Mouse (Mus musculus): ENCODE results near the gene Dnmbp. TPM values are rescaled to one million over a fixed set of nuclear protein-coding genes. Genes with fewer than 3 reads are reported as not detected.

Gene Dnmbp
- total and polyA plus RNA-seq, 3 experiments, result 0.07 to 0.33 TPM; not detected in 1

GRCm38 (mm10) chr19:43877364-43877763 lies 62.6 kb downstream of the Dnmbp start:
- H3K9me3 ChIP-seq (replicated peaks), result peaks cover 2% of the 10 kb centered on the region; the same call in 1 of the 2 replicates
- ATAC-seq (ENCODE audit: extremely low read depth, insufficient number of reproducible peaks, low FRiP score, poor library complexity, severe bottlenecking), result no peak
- H3K36me3 ChIP-seq (replicated peaks), result no peaks in the 10 kb centered on the region
- peaks cover 8% of the 10 kb centered on the region for H3K27me3 ChIP-seq (ENCODE audit: insufficient read depth, low read length)
- no peaks in the 10 kb centered on the region for H3K4me1 ChIP-seq (ENCODE audit: insufficient read depth, low read depth, low read length)
- no peak overlapping the region for H3K4me3 ChIP-seq (ENCODE audit: low read depth, low read length)
- TF ChIP-seq POLR2AphosphoS5 (IDR thresholded peaks at IDR 0.05; ENCODE audit: insufficient replicate concordance, low read depth, low read length), result no peak
- TF ChIP-seq GATA2 (IDR thresholded peaks at IDR 0.05; ENCODE audit: borderline replicate concordance, low read depth, low read length), result no peak
- DNase-seq (ENCODE audit: low spot score), result no peak

- no peak for ATAC-seq (ENCODE audit: extremely low read depth, insufficient number of reproducible peaks, low FRiP score, poor library complexity, severe bottlenecking)
- H3K9me3 ChIP-seq (replicated peaks), result no peaks in the 10 kb centered on the region
- peaks cover 8% of the 10 kb centered on the region for H3K27me3 ChIP-seq (ENCODE audit: insufficient read depth, low read length)
- H3K4me3 ChIP-seq (ENCODE audit: low read depth, low read length), result no peak overlapping the region
- DNase-seq (ENCODE audit: low spot score), result no peak
- H3K36me3 ChIP-seq (replicated peaks), result no peaks in the 10 kb centered on the region
- H3K4me1 ChIP-seq (ENCODE audit: insufficient read depth, low read depth, low read length), result no peaks in the 10 kb centered on the region
- no peak for TF ChIP-seq CTCF (IDR thresholded peaks at IDR 0.05; ENCODE audit: low read depth, low read length)
Measured at GRCm38 (mm10) chr19:43875996-43876395, 64.0 kb downstream of the Dnmbp start.

DNA sequence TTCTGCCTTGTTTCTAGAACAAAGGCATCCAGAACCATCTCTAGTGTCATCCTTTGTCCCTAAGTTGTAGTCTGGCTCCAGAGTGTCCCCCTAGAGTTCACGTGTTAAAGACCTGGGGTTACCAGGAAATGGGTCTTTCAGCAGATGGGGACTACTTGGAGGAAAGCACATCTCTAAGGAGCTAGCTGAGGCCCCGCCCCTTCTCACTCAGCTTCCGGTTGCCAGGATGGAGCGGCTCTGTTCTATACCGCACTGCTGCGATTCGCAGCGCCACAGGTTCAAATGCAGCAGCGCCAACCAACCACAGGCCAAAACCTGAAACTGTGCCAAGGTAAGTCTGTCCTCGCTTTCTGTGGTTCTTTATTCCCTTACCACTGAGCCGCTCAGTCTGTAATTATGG lies 65.6 kb downstream of the Dnmbp start:
- Histone ChIP-seq H3K9me3 (replicated peaks) (no peaks in the 10 kb centered on the region), H3K4me3 (ENCODE audit: low read depth, low read length) (no peak overlapping the region), H3K36me3 (replicated peaks) (no peaks in the 10 kb centered on the region), H3K27me3 (ENCODE audit: insufficient read depth, low read length) (peaks cover 4% of the 10 kb centered on the region), H3K4me1 (ENCODE audit: insufficient read depth, low read depth, low read length) (no peaks in the 10 kb centered on the region)
- DNase-seq (ENCODE audit: low spot score) (no peak), ATAC-seq (ENCODE audit: extremely low read depth, insufficient number of reproducible peaks, low FRiP score, poor library complexity, severe bottlenecking) (no peak)
- TF ChIP-seq GATA1 (IDR thresholded peaks at IDR 0.05; ENCODE audit: borderline replicate concordance, low read length) (no peak), POLR2AphosphoS5 (IDR thresholded peaks at IDR 0.05; ENCODE audit: insufficient replicate concordance, low read depth, low read length) (no peak), GATA2 (IDR thresholded peaks at IDR 0.05; ENCODE audit: borderline replicate concordance, low read depth, low read length) (no peak), TAL1 (conservative IDR thresholded peaks at IDR 0.05; ENCODE audit: low read depth, low read length) (no peak), CTCF (IDR thresholded peaks at IDR 0.05; ENCODE audit: low read depth, low read length) (no peak)

DNA sequence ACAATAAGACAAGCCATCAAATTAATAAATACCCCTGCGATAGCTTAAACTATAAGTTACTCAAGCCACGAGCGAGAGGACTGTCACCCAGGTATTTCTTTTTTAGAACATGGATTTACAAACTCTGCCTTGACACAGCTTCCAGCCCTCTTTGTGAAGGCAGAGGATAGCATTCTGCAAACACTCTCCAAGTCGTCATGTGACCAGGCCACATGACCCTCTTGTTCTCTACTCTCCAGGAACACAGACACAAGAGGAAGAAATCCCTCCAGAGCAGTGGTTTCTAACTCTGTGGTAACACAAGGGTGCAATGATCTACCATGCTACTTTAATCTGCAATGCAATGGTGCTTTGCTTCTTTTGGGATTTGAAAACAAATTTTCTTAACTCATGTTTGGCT lies 69.6 kb downstream of the Dnmbp start:
- no peaks in the 10 kb centered on the region for H3K4me1 ChIP-seq (ENCODE audit: insufficient read depth, low read depth, low read length)
- no peak for ATAC-seq (ENCODE audit: extremely low read depth, insufficient number of reproducible peaks, low FRiP score, poor library complexity, severe bottlenecking)
- peaks cover 4% of the 10 kb centered on the region for H3K27me3 ChIP-seq (ENCODE audit: insufficient read depth, low read length)
- H3K9me3 ChIP-seq (replicated peaks), result no peaks in the 10 kb centered on the region
- H3K36me3 ChIP-seq (replicated peaks), result no peaks in the 10 kb centered on the region
- TF ChIP-seq GATA2 (IDR thresholded peaks at IDR 0.05; ENCODE audit: borderline replicate concordance, low read depth, low read length) (no peak), CTCF (IDR thresholded peaks at IDR 0.05; ENCODE audit: low read depth, low read length) (no peak), TAL1 (conservative IDR thresholded peaks at IDR 0.05; ENCODE audit: low read depth, low read length) (no peak)
- no peak overlapping the region for H3K4me3 ChIP-seq (ENCODE audit: low read depth, low read length)
- DNase-seq (ENCODE audit: low spot score), result no peak

DNA sequence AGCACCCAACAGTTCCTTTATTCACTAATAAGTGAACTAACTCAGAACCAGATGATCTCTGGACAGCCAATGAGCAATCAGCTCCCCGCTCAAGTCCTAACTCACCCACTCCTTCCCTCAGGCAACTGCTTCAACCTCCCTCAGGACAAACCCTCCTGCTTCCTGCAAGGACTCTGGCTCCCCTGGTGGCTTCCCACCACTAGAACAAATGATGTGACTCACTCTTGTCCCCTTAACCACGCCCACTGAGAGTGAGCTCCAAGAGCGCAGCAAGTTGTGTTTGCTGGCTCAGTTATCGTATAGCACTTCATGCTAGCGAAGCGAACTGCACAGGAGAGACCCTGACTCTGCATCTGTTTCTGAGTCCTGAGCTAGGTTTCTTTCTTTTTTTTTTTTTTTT lies 82.6 kb downstream of the Dnmbp start:
- H3K36me3 ChIP-seq (replicated peaks), result no peaks in the 10 kb centered on the region
- ATAC-seq (ENCODE audit: extremely low read depth, insufficient number of reproducible peaks, low FRiP score, poor library complexity, severe bottlenecking) (no peak), DNase-seq (ENCODE audit: low spot score) (no peak)
- no peak for TF ChIP-seq CTCF (IDR thresholded peaks at IDR 0.05; ENCODE audit: low read depth, low read length)
- H3K9me3 ChIP-seq (replicated peaks), result no peaks in the 10 kb centered on the region
- H3K4me1 ChIP-seq (ENCODE audit: insufficient read depth, low read depth, low read length), result no peaks in the 10 kb centered on the region
- H3K27me3 ChIP-seq (ENCODE audit: insufficient read depth, low read length), result no peaks in the 10 kb centered on the region; the same call in none of the 2 replicates
- H3K4me3 ChIP-seq (ENCODE audit: low read depth, low read length), result no peak overlapping the region

GRCm38 (mm10) chr19:43852837-43853545 lies 87.0 kb downstream of the Dnmbp start:
- Histone ChIP-seq H3K4me1 (ENCODE audit: insufficient read depth, low read depth, low read length) (no peaks in the 10 kb centered on the region), H3K36me3 (replicated peaks) (no peaks in the 10 kb centered on the region), H3K27me3 (ENCODE audit: insufficient read depth, low read length) (no peaks in the 10 kb centered on the region; the same call in 1 of the 2 replicates), H3K4me3 (ENCODE audit: low read depth, low read length) (no peak overlapping the region), H3K9me3 (replicated peaks) (no peaks in the 10 kb centered on the region)
- TF ChIP-seq GATA2 (IDR thresholded peaks at IDR 0.05; ENCODE audit: borderline replicate concordance, low read depth, low read length), result no peak
- TF ChIP-seq TAL1 (conservative IDR thresholded peaks at IDR 0.05; ENCODE audit: low read depth, low read length), result no peak
- no peak for TF ChIP-seq GATA1 (IDR thresholded peaks at IDR 0.05; ENCODE audit: borderline replicate concordance, low read length)
- no peak for TF ChIP-seq CTCF (IDR thresholded peaks at IDR 0.05; ENCODE audit: low read depth, low read length)
- no peak for TF ChIP-seq POLR2AphosphoS5 (IDR thresholded peaks at IDR 0.05; ENCODE audit: insufficient replicate concordance, low read depth, low read length)
- ATAC-seq (ENCODE audit: extremely low read depth, insufficient number of reproducible peaks, low FRiP score, poor library complexity, severe bottlenecking) (no peak), DNase-seq (ENCODE audit: low spot score) (no peak)

DNA sequence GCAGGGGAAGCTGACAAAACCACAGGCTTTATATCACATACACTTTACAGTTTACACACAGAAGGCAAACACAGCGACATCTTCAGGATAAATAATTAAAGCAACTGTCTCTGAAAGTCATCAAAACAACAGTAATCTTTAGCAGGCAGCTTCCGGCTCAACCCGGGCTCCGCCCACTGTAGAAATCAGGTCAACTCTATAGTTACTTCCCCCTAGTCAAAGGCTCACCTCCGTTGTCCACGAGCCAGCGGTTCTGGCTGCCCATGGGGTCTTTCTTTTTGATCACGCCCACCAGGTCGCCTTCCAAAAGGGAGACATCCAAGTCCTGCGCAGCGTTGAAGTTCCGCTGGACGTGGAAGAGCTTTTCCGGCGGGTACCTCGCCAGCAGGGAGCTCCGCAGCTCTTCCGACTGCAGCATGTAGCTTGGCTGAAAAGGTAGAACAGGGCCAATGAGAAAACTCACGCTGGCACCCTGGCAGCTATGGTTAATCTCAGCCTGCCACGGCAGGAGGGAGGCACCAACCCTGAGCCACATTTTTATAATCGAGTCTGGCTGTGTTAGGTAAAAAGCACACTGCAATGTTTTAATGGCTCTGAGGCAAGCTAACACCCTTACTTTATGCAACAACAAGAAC lies 87.9 kb downstream of the Dnmbp start:
- Histone ChIP-seq H3K27me3 (ENCODE audit: insufficient read depth, low read length) (no peaks in the 10 kb centered on the region; the same call in 1 of the 2 replicates), H3K9me3 (replicated peaks) (no peaks in the 10 kb centered on the region), H3K4me1 (ENCODE audit: insufficient read depth, low read depth, low read length) (no peaks in the 10 kb centered on the region), H3K4me3 (ENCODE audit: low read depth, low read length) (no peak overlapping the region), H3K36me3 (replicated peaks) (no peaks in the 10 kb centered on the region)
- ATAC-seq (ENCODE audit: extremely low read depth, insufficient number of reproducible peaks, low FRiP score, poor library complexity, severe bottlenecking) (no peak), DNase-seq (ENCODE audit: low spot score) (no peak)
- TF ChIP-seq TAL1 (conservative IDR thresholded peaks at IDR 0.05; ENCODE audit: low read depth, low read length), result no peak

Measured in G1E (cell line).